Mouse (Mus musculus) hindbrain, postnatal 0 days (tissue): ENCODE results near the gene Zfp865. TPM values are rescaled to one million over a fixed set of nuclear protein-coding genes. Genes with fewer than 3 reads are reported as not detected.

Source experiments
- ATAC-seq: fragments of 200-750 bp; cut with Nextera tagmentation; 2 replicates; pipeline ENCODE4 v1.8.0; 2017; ENCODE audit warnings: mild to moderate bottlenecking, moderate TSS enrichment, moderate library complexity
- DNase-seq: peaks from one replicate; pipeline ENCODE4 v3.0.0-alpha.2; 2015; ENCODE audit warnings: low spot score
- H3K27ac ChIP-seq: fragments of 300-500 bp; sonication (generic); 2 replicates; pipeline ENCODE4 v1.5.1; 2014; ENCODE audit warnings: mild to moderate bottlenecking
- H3K27me3 ChIP-seq: fragments of 300-500 bp; sonication (generic); 2 replicates; pipeline ENCODE4 v1.6.1; 2014; ENCODE audit warnings: low read length, mixed read lengths; ENCODE audit not compliant: insufficient read depth
- H3K36me3 ChIP-seq: fragments of 300-500 bp; sonication (generic); 2 replicates; pipeline ENCODE4 v1.6.1; 2014; ENCODE audit warnings: low read length, mixed read lengths; ENCODE audit not compliant: insufficient read depth
- H3K4me1 ChIP-seq: fragments of 300-500 bp; sonication (generic); 2 replicates; pipeline ENCODE4 v1.6.1; 2014; ENCODE audit warnings: antibody characterized with exemption, low read length, mixed read lengths; ENCODE audit not compliant: insufficient read depth
- H3K4me2 ChIP-seq: fragments of 300-500 bp; sonication (generic); 2 replicates; pipeline ENCODE4 v1.6.1; 2014; ENCODE audit warnings: low read depth, mild to moderate bottlenecking, low read length, moderate library complexity, mixed read lengths
- H3K4me3 ChIP-seq: fragments of 300-500 bp; sonication (generic); 2 replicates; pipeline ENCODE4 v1.5.1; 2014; ENCODE audit warnings: low read length
- H3K9ac ChIP-seq: fragments of 300-500 bp; sonication (generic); replicated peaks from 2 replicates; pipeline ENCODE4 v1.6.1; 2014; ENCODE audit warnings: mild to moderate bottlenecking, low read length, moderate library complexity, mixed read lengths
- H3K9me3 ChIP-seq: fragments of 300-500 bp; sonication (generic); 2 replicates; pipeline ENCODE4 v1.6.1; 2016; ENCODE audit warnings: low read length, mixed read lengths
- CTCF ChIP-seq: IDR thresholded peaks from 2 replicates; pipeline ENCODE4 v1.5.1; 2016; ENCODE audit warnings: antibody characterized with exemption, control low read depth, low read depth
- WGBS: fragments of 180-500 bp; shearing (Covaris S2); extraction: QIAGEN DNeasy Blood & Tissue Kit; methylation state at CpG from one replicate; pipeline ENCODE4 v1.1.7; 2014; 5-methylcytosine and 5-hydroxymethylcytosine counted together
- polyA plus RNA-seq: library from polyadenylated mRNA; unstranded; fragments of >200 nt; fragmentation: Nextera tagmentation; extraction: Ambion mirVana; gene quantifications from 2 replicates; pipeline ENCODE4 v1.2.1, GENCODE M21; 2015
- total RNA-seq: library from RNA; depleted of rRNA; stranded (reverse); fragments of >200 nt; gene quantifications from 2 replicates; pipeline ENCODE4 v1.2.3, GENCODE M21; 2014; rRNA removed

Gene Zfp865
- total and polyA plus RNA-seq, 2 experiments from 2014 or later, result 5.4 to 41.5 TPM

- 3% methylated on average over 81 of the region's 81 CpGs for WGBS
Observed at GRCm38 (mm10) chr7:5080010-5080751, 60.0 kb downstream of the Zfp865 start, which contains the start of gene Epn1. Epn1 (plus strand) TSS chr7:5080235.

GRCm38 (mm10) chr7:5080815-5081214 lies 60.6 kb downstream of the Zfp865 start:
- no peaks in the 10 kb centered on the region for H3K9me3 ChIP-seq
- H3K27ac ChIP-seq, result peak overlapping the region; percentile 94
- no peak for TF ChIP-seq CTCF
- H3K27me3 ChIP-seq, result no peaks in the 10 kb centered on the region
- ATAC-seq (no peak), DNase-seq (peak; percentile 17)
- H3K4me1 ChIP-seq, result peaks cover 11% of the 10 kb centered on the region
- H3K4me3 ChIP-seq, result peak overlapping the region; percentile 85
- H3K9ac ChIP-seq, result peak overlapping the region; percentile 94
- H3K4me2 ChIP-seq, result peak overlapping the region; percentile 71
- H3K36me3 ChIP-seq, result peaks cover 16% of the 10 kb centered on the region; the same call in 1 of the 2 replicates
- 14% methylated on average over 6 of the region's 6 CpGs for WGBS

More at GRCm38 (mm10) chr7:5080010-5080751, 60.0 kb downstream of the Zfp865 start, which contains the start of gene Epn1:
- ATAC-seq (peak; percentile 99), DNase-seq (peak; percentile 98)
- Histone ChIP-seq H3K27me3 (no peaks in the 10 kb centered on the region), H3K27ac (peak within 1 kb of the TSS; percentile 94), H3K4me1 (peaks cover 11% of the 10 kb centered on the region), H3K4me2 (peak within 1 kb of the TSS; percentile 71), H3K9me3 (no peaks in the 10 kb centered on the region), H3K36me3 (peaks cover 18% of the 10 kb centered on the region; the same call in 1 of the 2 replicates), H3K4me3 (peak within 1 kb of the TSS; percentile 85), H3K9ac (peak within 1 kb of the TSS; percentile 94)
- no peak for TF ChIP-seq CTCF

DNA sequence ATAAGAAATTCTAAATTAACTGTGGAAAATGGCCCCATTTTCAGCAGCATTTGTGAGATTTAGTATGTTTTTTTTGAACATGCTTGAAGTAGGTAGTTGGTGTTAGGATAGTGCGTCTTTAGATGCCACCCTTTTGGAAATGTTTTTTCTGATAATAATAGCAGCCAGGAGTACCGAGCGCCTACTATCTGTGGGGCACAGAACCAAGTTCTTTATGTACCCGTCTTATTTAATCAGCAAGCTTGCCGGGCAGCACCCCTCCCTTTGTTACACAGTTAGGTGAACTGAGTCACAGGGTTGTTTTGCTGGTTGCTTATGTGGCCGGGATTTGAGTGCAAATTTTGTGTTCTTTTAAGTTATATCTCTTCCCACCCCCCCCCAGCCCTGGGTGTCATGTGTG lies 61.1 kb downstream of the Zfp865 start:
- DNase-seq (no peak), ATAC-seq (no peak)
- Histone ChIP-seq H3K27ac (no peak overlapping the region; the same call in 1 of the 2 replicates), H3K4me1 (peaks cover 11% of the 10 kb centered on the region), H3K27me3 (no peaks in the 10 kb centered on the region), H3K4me3 (peak overlapping the region; percentile 85), H3K9ac (peak overlapping the region; percentile 94; the same call in 1 of the 2 replicates), H3K9me3 (no peaks in the 10 kb centered on the region), H3K4me2 (peak overlapping the region; percentile 71), H3K36me3 (peaks cover 12% of the 10 kb centered on the region; the same call in 1 of the 2 replicates)
- 65% methylated on average over 6 of the region's 6 CpGs for WGBS
- no peak for TF ChIP-seq CTCF

DNA sequence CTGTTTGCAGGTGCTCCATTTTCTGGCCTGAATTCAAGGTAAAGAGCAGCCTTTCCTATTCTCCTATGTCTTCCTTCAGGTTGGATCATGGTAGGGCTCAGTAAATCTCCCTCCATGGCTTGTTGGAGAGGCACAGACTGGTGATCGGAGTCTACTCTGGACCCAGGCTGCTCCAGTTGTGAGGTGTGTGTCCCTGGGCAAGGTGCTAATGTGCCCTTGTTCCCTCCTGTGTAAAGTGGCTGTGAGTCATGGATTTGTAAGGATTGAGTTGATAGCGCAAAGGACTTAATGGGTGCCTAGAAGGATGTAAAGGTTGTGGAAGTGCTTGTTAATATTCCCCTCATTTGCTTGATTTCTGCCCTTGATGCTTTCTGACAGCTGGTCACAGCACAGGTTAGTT lies 61.8 kb downstream of the Zfp865 start:
- peak overlapping the region; percentile 71 for H3K4me2 ChIP-seq
- H3K36me3 ChIP-seq, result peaks cover 7% of the 10 kb centered on the region; the same call in 1 of the 2 replicates
- no peak for DNase-seq
- H3K9me3 ChIP-seq, result no peaks in the 10 kb centered on the region
- TF ChIP-seq CTCF, result no peak
- no peak overlapping the region for H3K9ac ChIP-seq
- no peak overlapping the region for H3K27ac ChIP-seq
- WGBS, result 98% methylated on average over 2 of the region's 2 CpGs
- peaks cover 11% of the 10 kb centered on the region for H3K4me1 ChIP-seq
- H3K27me3 ChIP-seq, result no peaks in the 10 kb centered on the region
- no peak overlapping the region for H3K4me3 ChIP-seq
- no peak for ATAC-seq

GRCm38 (mm10) chr7:5083325-5084105 lies 63.3 kb downstream of the Zfp865 start:
- no peak for TF ChIP-seq CTCF
- H3K9ac ChIP-seq, result no peak overlapping the region
- no peak for ATAC-seq
- no peaks in the 10 kb centered on the region for H3K9me3 ChIP-seq
- no peaks in the 10 kb centered on the region for H3K27me3 ChIP-seq
- 0 out of 2 replicates have a peak, but pooled peaks cover 2% of the 10 kb centered on the region for H3K36me3 ChIP-seq
- H3K27ac ChIP-seq, result no peak overlapping the region
- H3K4me2 ChIP-seq, result no peak overlapping the region
- H3K4me1 ChIP-seq, result peaks cover 11% of the 10 kb centered on the region
- 94% methylated on average over 18 of the region's 18 CpGs for WGBS
- DNase-seq, result no peak
- H3K4me3 ChIP-seq, result no peak overlapping the region

DNA sequence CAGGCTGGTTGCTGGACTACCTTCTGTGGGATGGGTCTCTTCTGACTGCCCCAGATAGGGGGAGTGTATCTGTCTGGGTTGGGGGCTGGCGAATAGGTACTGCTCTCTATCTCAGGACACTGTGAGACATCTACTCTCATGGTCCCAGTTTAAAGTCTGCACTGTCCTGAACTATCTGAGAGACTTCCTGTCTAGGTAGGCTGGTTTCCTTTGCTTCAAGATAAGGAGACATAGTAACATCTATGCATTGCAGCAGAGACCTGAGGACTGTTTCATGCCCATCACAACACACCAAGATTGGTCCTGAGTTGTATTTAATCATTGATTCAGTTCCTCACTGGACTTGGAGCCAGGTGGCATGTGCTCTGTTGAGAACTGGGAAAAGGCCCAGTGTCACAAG lies 65.3 kb downstream of the Zfp865 start:
- H3K4me2 ChIP-seq, result no peak overlapping the region
- WGBS, result 88% methylated on average over 1 of the region's 1 CpGs
- ATAC-seq (no peak), DNase-seq (no peak)
- peaks cover 11% of the 10 kb centered on the region for H3K4me1 ChIP-seq
- H3K27me3 ChIP-seq, result no peaks in the 10 kb centered on the region
- no peak overlapping the region for H3K27ac ChIP-seq
- peaks cover 8% of the 10 kb centered on the region; the same call in 1 of the 2 replicates for H3K36me3 ChIP-seq
- no peak overlapping the region for H3K9ac ChIP-seq
- H3K4me3 ChIP-seq, result no peak overlapping the region
- TF ChIP-seq CTCF, result no peak
- no peaks in the 10 kb centered on the region for H3K9me3 ChIP-seq

Other genes with a start within 250 kb of the Zfp865 start
- gene Fam71e2, start 249.1 kb upstream of the Zfp865 start, total RNA-seq, result not detected in 2 replicates
- gene Fam71e2, start 249.1 kb upstream of the Zfp865 start, polyA plus RNA-seq, result not detected in 2 replicates
- gene Il11, start 237.5 kb upstream of the Zfp865 start, total RNA-seq, result 2.0 TPM in 1 of 2 replicates, not detected in the other
- 1.1 and 1.3 TPM in 2 replicates for gene Il11, start 237.5 kb upstream of the Zfp865 start, polyA plus RNA-seq
- gene Tmem190, start 237.4 kb upstream of the Zfp865 start, total RNA-seq, result not detected in 2 replicates
- gene Tmem190, start 237.4 kb upstream of the Zfp865 start, polyA plus RNA-seq, result 0.53 TPM in 1 of 2 replicates, not detected in the other
- gene Tmem238, start 230.7 kb upstream of the Zfp865 start, total RNA-seq, result 13.7 and 13.9 TPM in 2 replicates
- 16.8 and 18.2 TPM in 2 replicates for gene Tmem238, start 230.7 kb upstream of the Zfp865 start, polyA plus RNA-seq
- gene Rpl28, start 227.5 kb upstream of the Zfp865 start, total RNA-seq, result 145 and 147 TPM in 2 replicates
- gene Rpl28, start 227.5 kb upstream of the Zfp865 start, polyA plus RNA-seq, result 304 and 315 TPM in 2 replicates
- 264 and 324 TPM in 2 replicates for gene Ube2s, start 207.8 kb upstream of the Zfp865 start, total RNA-seq
- 223 and 233 TPM in 2 replicates for gene Ube2s, start 207.8 kb upstream of the Zfp865 start, polyA plus RNA-seq
- 46.3 and 49.3 TPM in 2 replicates for gene Shisa7, start 175.7 kb upstream of the Zfp865 start, total RNA-seq
- gene Shisa7, start 175.7 kb upstream of the Zfp865 start, polyA plus RNA-seq, result 5.7 and 6.9 TPM in 2 replicates
- gene Isoc2b, start 150.1 kb upstream of the Zfp865 start, total RNA-seq, result 2.2 and 3.1 TPM in 2 replicates
- gene Isoc2b, start 150.1 kb upstream of the Zfp865 start, polyA plus RNA-seq, result 3.5 and 3.7 TPM in 2 replicates
- 8.3 and 12.2 TPM in 2 replicates for gene Isoc2a, start 143.2 kb upstream of the Zfp865 start, total RNA-seq
- gene Isoc2a, start 143.2 kb upstream of the Zfp865 start, polyA plus RNA-seq, result 0.43 and 0.76 TPM in 2 replicates
- 0.31 and 3.3 TPM in 2 replicates for gene Gm36210, start 113.9 kb upstream of the Zfp865 start, total RNA-seq
- 0.30 and 0.45 TPM in 2 replicates for gene Gm36210, start 113.9 kb upstream of the Zfp865 start, polyA plus RNA-seq
- gene Zfp628, start 105.2 kb upstream of the Zfp865 start, total RNA-seq, result 12.5 and 12.7 TPM in 2 replicates
- gene Zfp628, start 105.2 kb upstream of the Zfp865 start, polyA plus RNA-seq, result 5.2 and 5.7 TPM in 2 replicates
- 24.2 and 32.3 TPM in 2 replicates for gene Nat14, start 98.3 kb upstream of the Zfp865 start, total RNA-seq
- gene Nat14, start 98.3 kb upstream of the Zfp865 start, polyA plus RNA-seq, result 27.5 and 29.4 TPM in 2 replicates
- 2.5 and 2.8 TPM in 2 replicates for gene Ssc5d, start 94.6 kb upstream of the Zfp865 start, total RNA-seq
- gene Ssc5d, start 94.6 kb upstream of the Zfp865 start, polyA plus RNA-seq, result 0.77 and 1.0 TPM in 2 replicates
- gene Sbk2, start 56.0 kb upstream of the Zfp865 start, total RNA-seq, result 0.31 TPM in 1 of 2 replicates, not detected in the other
- gene Sbk2, start 56.0 kb upstream of the Zfp865 start, polyA plus RNA-seq, result not detected in 2 replicates
- 0.31 and 0.72 TPM in 2 replicates for gene Sbk3, start 49.2 kb upstream of the Zfp865 start, total RNA-seq
- 0.23 and 0.31 TPM in 2 replicates for gene Sbk3, start 49.2 kb upstream of the Zfp865 start, polyA plus RNA-seq
- gene Zfp579, start 24.2 kb upstream of the Zfp865 start, total RNA-seq, result 65.7 and 113 TPM in 2 replicates
- gene Zfp579, start 24.2 kb upstream of the Zfp865 start, polyA plus RNA-seq, result 37.4 and 40.2 TPM in 2 replicates
- gene Zfp524, start 6.0 kb upstream of the Zfp865 start, total RNA-seq, result 4.3 and 7.2 TPM in 2 replicates
- 4.2 and 5.1 TPM in 2 replicates for gene Zfp524, start 6.0 kb upstream of the Zfp865 start, polyA plus RNA-seq
- 41.1 and 44.0 TPM in 2 replicates for gene Fiz1, start 5.7 kb upstream of the Zfp865 start, total RNA-seq
- 27.6 and 29.1 TPM in 2 replicates for gene Fiz1, start 5.7 kb upstream of the Zfp865 start, polyA plus RNA-seq
- not detected in 2 replicates for gene Gm44973, start 4.9 kb upstream of the Zfp865 start, total RNA-seq
- 2.3 and 3.0 TPM in 2 replicates for gene Gm44973, start 4.9 kb upstream of the Zfp865 start, polyA plus RNA-seq
- gene Ccdc106, start 177 bp downstream of the Zfp865 start, total RNA-seq, result 39.6 and 76.5 TPM in 2 replicates
- gene Ccdc106, start 177 bp downstream of the Zfp865 start, polyA plus RNA-seq, result 61.6 and 62.1 TPM in 2 replicates
- not detected in 2 replicates for gene 4632433K11Rik, start 13.7 kb downstream of the Zfp865 start, total RNA-seq
- gene 4632433K11Rik, start 13.7 kb downstream of the Zfp865 start, polyA plus RNA-seq, result not detected in 2 replicates
- 6.0 and 6.8 TPM in 2 replicates for gene Zfp784, start 18.1 kb downstream of the Zfp865 start, total RNA-seq
- gene Zfp784, start 18.1 kb downstream of the Zfp865 start, polyA plus RNA-seq, result 4.5 and 5.6 TPM in 2 replicates
- 69.6 and 90.7 TPM in 2 replicates for gene Zfp580, start 31.2 kb downstream of the Zfp865 start, total RNA-seq
- 117 and 128 TPM in 2 replicates for gene Zfp580, start 31.2 kb downstream of the Zfp865 start, polyA plus RNA-seq
- 146 and 153 TPM in 2 replicates for gene U2af2, start 41.8 kb downstream of the Zfp865 start, total RNA-seq
- 85.7 and 86.9 TPM in 2 replicates for gene U2af2, start 41.8 kb downstream of the Zfp865 start, polyA plus RNA-seq
- 433 and 507 TPM in 2 replicates for gene Epn1, start 59.9 kb downstream of the Zfp865 start, total RNA-seq
- 107 and 111 TPM in 2 replicates for gene Epn1, start 59.9 kb downstream of the Zfp865 start, polyA plus RNA-seq
- gene Rfpl4, start 96.6 kb downstream of the Zfp865 start, total RNA-seq, result not detected in 2 replicates
- 0.16 TPM in 1 of 2 replicates, not detected in the other for gene Rfpl4, start 96.6 kb downstream of the Zfp865 start, polyA plus RNA-seq
- gene Rasl2-9, start 105.6 kb downstream of the Zfp865 start, total RNA-seq, result not detected in 2 replicates
- gene Rasl2-9, start 105.6 kb downstream of the Zfp865 start, polyA plus RNA-seq, result 1.1 and 1.2 TPM in 2 replicates
- gene Vmn1r55, start 129.3 kb downstream of the Zfp865 start, total RNA-seq, result not detected in 2 replicates
- gene Vmn1r55, start 129.3 kb downstream of the Zfp865 start, polyA plus RNA-seq, result not detected in 2 replicates
- not detected in 2 replicates for gene Vmn1r56, start 176.4 kb downstream of the Zfp865 start, total RNA-seq
- not detected in 2 replicates for gene Vmn1r56, start 176.4 kb downstream of the Zfp865 start, polyA plus RNA-seq
- not detected in 2 replicates for gene Vmn1r57, start 198.1 kb downstream of the Zfp865 start, total RNA-seq
- not detected in 2 replicates for gene Vmn1r57, start 198.1 kb downstream of the Zfp865 start, polyA plus RNA-seq